Mouse (Mus musculus): ENCODE data around the gene Nucb2.

Nucb2 gene

DNA sequence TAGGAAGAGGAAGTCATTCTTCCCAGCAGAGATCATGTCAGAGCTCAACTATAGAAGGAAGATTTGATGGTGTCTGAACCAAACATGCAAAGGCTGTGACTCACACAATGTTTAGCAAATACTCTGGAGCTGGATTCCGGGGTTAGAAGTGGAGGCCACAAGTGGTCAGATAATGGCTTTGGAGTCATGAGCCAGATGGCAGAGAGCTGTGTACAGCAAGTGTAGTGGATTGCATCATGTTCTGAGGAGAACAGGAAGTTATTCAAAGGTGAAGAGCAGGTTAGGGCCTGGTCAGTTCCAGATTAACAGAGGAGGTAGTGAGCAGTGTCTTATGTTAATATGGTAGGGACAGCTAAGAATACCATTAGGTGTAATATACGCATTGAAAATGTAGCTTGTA lies 20.4 kb downstream of the Nucb2 start:
- no peak for DNase-seq

DNA sequence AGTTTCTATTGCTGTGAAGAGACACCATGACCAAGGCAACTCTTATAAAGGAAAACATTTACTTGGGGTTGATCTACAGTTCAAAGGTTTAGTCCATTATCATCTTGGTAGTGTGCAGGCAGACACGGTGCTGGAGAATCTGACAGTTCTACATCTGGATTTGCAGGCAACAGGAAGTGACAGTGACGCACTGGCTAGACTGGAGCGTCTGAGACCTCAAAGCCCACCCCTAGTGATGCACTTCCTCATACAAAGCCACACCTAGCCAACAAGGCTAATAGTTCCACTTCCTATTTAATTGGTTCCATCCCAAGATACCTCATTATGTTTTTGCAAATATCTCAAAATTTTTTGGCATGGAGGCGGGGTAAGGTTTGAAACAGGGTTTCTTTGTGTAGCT lies 25.6 kb downstream of the Nucb2 start:
- no peak for DNase-seq

DNA sequence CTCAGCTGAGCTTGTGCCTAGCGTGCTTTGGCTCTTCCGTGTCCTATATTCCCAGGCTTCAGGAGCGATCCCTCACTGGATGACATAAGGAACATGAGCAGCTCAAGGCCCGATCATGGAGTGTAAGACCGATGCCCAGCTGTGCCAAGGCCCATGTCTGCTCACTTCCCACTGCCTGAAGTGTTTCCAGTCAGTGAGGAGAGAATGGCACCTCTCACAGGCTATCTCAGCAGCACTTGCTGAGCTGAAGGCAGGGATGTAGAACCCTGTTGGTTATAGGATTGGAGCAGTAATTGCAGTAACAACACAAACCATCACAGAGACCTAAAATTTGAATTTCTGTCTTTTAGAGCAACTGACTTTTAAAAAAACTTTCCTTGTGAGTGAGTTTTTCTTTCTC lies 26.3 kb downstream of the Nucb2 start:
- DNase-seq: no peak

DNA sequence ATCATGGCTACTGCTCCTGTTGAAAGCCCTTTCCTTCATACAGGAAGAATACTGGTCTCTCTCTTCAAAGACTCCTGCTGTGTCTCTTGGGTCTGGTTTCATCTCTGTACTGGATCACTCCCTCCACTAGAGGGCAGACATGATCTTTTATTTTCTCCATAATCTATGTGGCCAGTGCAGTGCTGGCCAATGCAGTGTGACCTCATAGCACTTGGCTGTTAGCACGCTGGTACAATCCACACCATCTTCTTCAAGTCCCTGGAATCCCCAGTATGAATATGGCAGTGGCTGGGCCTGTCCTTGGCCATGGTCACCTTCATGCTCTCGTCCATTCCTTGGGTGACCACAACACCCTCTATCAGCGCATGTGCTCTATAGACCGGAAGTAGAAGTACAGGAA lies 27.1 kb downstream of the Nucb2 start:
- DNase-seq: no peak

DNA sequence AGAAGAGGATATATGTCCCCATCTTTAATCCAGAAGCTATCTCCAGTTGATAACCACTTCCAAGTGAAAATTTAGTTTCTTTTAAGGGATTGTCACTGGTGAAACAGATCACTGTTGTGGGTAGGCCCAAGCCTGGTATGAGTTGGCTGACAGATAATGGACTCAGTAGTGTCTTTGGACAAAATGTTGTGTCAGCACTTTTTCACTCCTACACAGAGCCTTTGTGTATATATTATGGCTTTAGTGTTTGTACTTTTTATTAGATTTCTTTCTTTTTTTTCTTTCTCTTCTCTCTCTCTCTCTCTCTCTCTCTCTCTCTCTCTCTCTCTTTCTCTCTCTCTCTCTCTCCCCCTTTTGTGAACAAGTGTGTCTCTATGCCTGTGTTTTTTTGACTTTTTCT lies 52.7 kb downstream of the Nucb2 start:
- DNase-seq: no peak

DNA sequence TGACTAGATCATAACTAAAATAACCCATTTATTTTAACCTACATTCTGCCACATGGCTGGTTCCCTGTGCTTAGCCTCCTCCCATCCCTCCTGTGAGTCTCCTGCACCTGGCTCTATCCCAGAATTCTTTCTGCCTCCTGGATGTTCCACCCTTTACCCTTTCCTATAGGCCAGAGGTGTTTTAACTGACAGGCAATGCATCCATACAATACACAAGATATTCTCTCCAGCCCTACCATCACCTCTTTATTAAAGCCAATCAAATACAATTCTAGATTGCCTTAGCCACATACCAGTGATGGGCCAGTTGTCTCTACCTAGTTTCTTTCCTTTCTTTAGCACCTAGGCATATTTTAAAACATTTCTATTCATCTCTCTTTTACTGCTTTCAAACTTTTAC lies 70.4 kb downstream of the Nucb2 start:
- DNase-seq: no peak

All from thymus, postnatal 36 days (tissue).